ENCODE assay signal across 20 mouse cellular contexts in the genomic region with DNA sequence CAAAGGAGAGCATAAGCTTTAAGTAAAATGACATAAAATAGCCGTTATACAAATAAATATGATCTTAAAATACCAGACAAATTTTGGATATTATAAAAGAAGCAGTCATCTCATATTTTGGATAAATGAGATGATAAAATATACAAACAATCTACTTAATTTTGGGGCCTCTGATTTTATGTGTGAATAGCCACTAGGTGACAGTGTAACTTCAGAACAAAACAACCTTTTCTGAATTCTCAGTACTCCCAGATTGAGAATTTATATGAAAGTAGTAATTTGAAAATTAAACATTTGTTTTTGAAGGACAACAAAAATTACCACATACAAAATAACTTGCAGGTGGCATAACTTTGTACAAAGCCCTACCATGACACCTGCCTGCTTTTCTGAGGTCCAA.
DNase-seq lines count a peak whose midpoint lies in the region; ATAC-seq and TF ChIP-seq lines count a peak whose summit lies in the region.
"Had no signal": no experiment of that assay in that cellular context is flagged by ENCODE, and none has a peak within 500 bp of the region (broad histone marks: within the 10 kb centered on the region; RNA-seq: fewer than 3 reads in every experiment).

No protein-coding gene starts in this region.

- DNase-seq in forebrain, postnatal 0 days: peak; percentile 39
- no peak for DNase-seq in left cerebral cortex, adult 2 months (ENCODE audit: extremely low spot score in 1 of 2, low spot score in 2 of 2)
- no peak for DNase-seq in left cerebral cortex, adult 18-20 months (ENCODE audit: low spot score in 2 of 2)
- no peak for DNase-seq in stomach, postnatal 0 days (ENCODE audit: low spot score)
- DNase-seq in MN1 (ENCODE audit: low spot score): no peak
- DNase-seq: cerebellum, adult 11-12 months; cerebellum, postnatal 36 days; gastrocnemius, postnatal 36 days; heart, postnatal 14 days; kidney, adult 9 months; thymus, postnatal 4 days had no signal

- intact Hi-C loops in left cerebral cortex, adult 2 months (cut with DNase I): no loop called here

- peak; percentile 71 for TF ChIP-seq CTCF in forebrain, postnatal 0 days (IDR thresholded peaks at IDR 0.05; ENCODE audit: low read depth)
- TF ChIP-seq CTCF in left cerebral cortex, adult 2 months (IDR thresholded peaks at IDR 0.05): peak; percentile 66
- peak; percentile 20; the same call in 1 of the 2 replicates for TF ChIP-seq CTCF in E14TG2a.4 (conservative IDR thresholded peaks at IDR 0.05; ENCODE audit: low read length)
- peak; percentile 65 for TF ChIP-seq CTCF in stomach, postnatal 0 days (IDR thresholded peaks at IDR 0.05; ENCODE audit: low read depth)

- H3K4me3 ChIP-seq in forebrain, postnatal 0 days (ENCODE audit: low read depth, low read length): no peak overlapping the region
- H3K4me3 ChIP-seq in forebrain, embryonic 13.5 days: no peak overlapping the region
- no peak overlapping the region for H3K4me3 ChIP-seq in left cerebral cortex, adult 2 months
- no peak overlapping the region for H3K4me3 ChIP-seq in E14TG2a.4 (replicated peaks; ENCODE audit: low read length)
- no peak overlapping the region for H3K4me3 ChIP-seq in stomach, postnatal 0 days (ENCODE audit: low read depth, low read length)
- H3K4me3 ChIP-seq: embryonic facial prominence, embryonic 12.5 days; heart, embryonic 10.5 days; hindbrain, embryonic 15.5 days; liver, embryonic 12.5 days; lung, embryonic 15.5 days; megakaryocyte, embryonic 14.5 days; neural tube, embryonic 12.5 days had no signal

- H3K9me3 ChIP-seq in forebrain, postnatal 0 days (ENCODE audit: low read length): no peaks in the 10 kb centered on the region
- H3K9me3 ChIP-seq in forebrain, embryonic 13.5 days (replicated peaks): no peaks in the 10 kb centered on the region
- no peaks in the 10 kb centered on the region for H3K9me3 ChIP-seq in E14TG2a.4 (ENCODE audit: low read length)
- H3K9me3 ChIP-seq in stomach, postnatal 0 days (ENCODE audit: control insufficient read depth, low read length): no peaks in the 10 kb centered on the region
- H3K9me3 ChIP-seq: embryonic facial prominence, embryonic 12.5 days; heart, embryonic 10.5 days; hindbrain, embryonic 15.5 days; liver, embryonic 12.5 days; lung, embryonic 15.5 days; megakaryocyte, embryonic 14.5 days; neural tube, embryonic 12.5 days had no signal

- 89% methylated on average over 1 of the region's 1 CpGs for WGBS in forebrain, postnatal 0 days
- 87% methylated on average over 1 of the region's 1 CpGs for WGBS in forebrain, embryonic 13.5 days
- WGBS in stomach, postnatal 0 days: 78% methylated on average over 1 of the region's 1 CpGs

- H3K4me2 ChIP-seq in forebrain, postnatal 0 days (ENCODE audit: low read depth): no peak overlapping the region
- H3K4me2 ChIP-seq in forebrain, embryonic 13.5 days: no peak overlapping the region
- no peak overlapping the region for H3K4me2 ChIP-seq in stomach, postnatal 0 days (replicated peaks; ENCODE audit: low read depth)
- H3K4me2 ChIP-seq: embryonic facial prominence, embryonic 12.5 days; hindbrain, embryonic 15.5 days; liver, embryonic 12.5 days; lung, embryonic 15.5 days; neural tube, embryonic 12.5 days had no signal

- no peaks in the 10 kb centered on the region for H3K27me3 ChIP-seq in forebrain, postnatal 0 days (ENCODE audit: insufficient read depth, low read length)
- H3K27me3 ChIP-seq in forebrain, embryonic 13.5 days: no peaks in the 10 kb centered on the region
- H3K27me3 ChIP-seq in E14TG2a.4 (ENCODE audit: insufficient read depth, low read length): no peaks in the 10 kb centered on the region
- no peaks in the 10 kb centered on the region for H3K27me3 ChIP-seq in stomach, postnatal 0 days (ENCODE audit: control insufficient read depth, insufficient read depth, low read length)
- H3K27me3 ChIP-seq: embryonic facial prominence, embryonic 12.5 days; hindbrain, embryonic 15.5 days; liver, embryonic 12.5 days; lung, embryonic 15.5 days; megakaryocyte, embryonic 14.5 days; neural tube, embryonic 12.5 days had no signal

- H3K36me3 ChIP-seq in forebrain, postnatal 0 days (ENCODE audit: insufficient read depth): no peaks in the 10 kb centered on the region
- no peaks in the 10 kb centered on the region for H3K36me3 ChIP-seq in forebrain, embryonic 13.5 days (ENCODE audit: poor library complexity, severe bottlenecking)
- no peaks in the 10 kb centered on the region for H3K36me3 ChIP-seq in E14TG2a.4 (ENCODE audit: insufficient read depth, low read length)
- no peaks in the 10 kb centered on the region for H3K36me3 ChIP-seq in stomach, postnatal 0 days (ENCODE audit: control insufficient read depth, insufficient read depth, low read length)
- H3K36me3 ChIP-seq: embryonic facial prominence, embryonic 12.5 days; heart, embryonic 10.5 days; hindbrain, embryonic 15.5 days; liver, embryonic 12.5 days; lung, embryonic 15.5 days; neural tube, embryonic 12.5 days had no signal

- no peak for TF ChIP-seq EP300 in stomach, postnatal 0 days (optimal IDR thresholded peaks at IDR 0.05)

- H3K9ac ChIP-seq in forebrain, postnatal 0 days: no peak overlapping the region
- no peak overlapping the region for H3K9ac ChIP-seq in forebrain, embryonic 13.5 days
- H3K9ac ChIP-seq in stomach, postnatal 0 days (ENCODE audit: low read length): no peak overlapping the region
- H3K9ac ChIP-seq: embryonic facial prominence, embryonic 12.5 days; hindbrain, embryonic 15.5 days; liver, embryonic 12.5 days; lung, embryonic 15.5 days; neural tube, embryonic 12.5 days had no signal

- no peak for ATAC-seq in forebrain, postnatal 0 days
- no peak for ATAC-seq in forebrain, embryonic 13.5 days
- ATAC-seq in stomach, postnatal 0 days (ENCODE audit: low FRiP score, low TSS enrichment): no peak
- ATAC-seq: liver, embryonic 12.5 days had no signal

- H3K27ac ChIP-seq in forebrain, postnatal 0 days (ENCODE audit: low read depth, low read length): no peak overlapping the region
- H3K27ac ChIP-seq in forebrain, embryonic 13.5 days: no peak overlapping the region
- H3K27ac ChIP-seq in left cerebral cortex, adult 2 months: no peak overlapping the region
- H3K27ac ChIP-seq in stomach, postnatal 0 days (replicated peaks): no peak overlapping the region
- H3K27ac ChIP-seq: embryonic facial prominence, embryonic 12.5 days; heart, embryonic 10.5 days; hindbrain, embryonic 15.5 days; liver, embryonic 12.5 days; lung, embryonic 15.5 days; neural tube, embryonic 12.5 days had no signal

- H3K4me1 ChIP-seq in forebrain, postnatal 0 days (ENCODE audit: insufficient read depth): no peaks in the 10 kb centered on the region
- no peaks in the 10 kb centered on the region for H3K4me1 ChIP-seq in forebrain, embryonic 13.5 days
- no peaks in the 10 kb centered on the region for H3K4me1 ChIP-seq in E14TG2a.4 (replicated peaks; ENCODE audit: low read depth, low read length)
- H3K4me1 ChIP-seq in stomach, postnatal 0 days (replicated peaks; ENCODE audit: control insufficient read depth, insufficient read depth): no peaks in the 10 kb centered on the region
- H3K4me1 ChIP-seq: embryonic facial prominence, embryonic 12.5 days; heart, embryonic 10.5 days; hindbrain, embryonic 15.5 days; liver, embryonic 12.5 days; lung, embryonic 15.5 days; megakaryocyte, embryonic 14.5 days; neural tube, embryonic 12.5 days had no signal

Comparison
In these comparisons a context has a peak if more than half of its experiments do, and no peak if none do; other contexts are left out.
1. CTCF ChIP-seq: peak in every context shown above with its lines; median percentile 71 in forebrain, postnatal 0 days; 66 in left cerebral cortex, adult 2 months; 65 in stomach, postnatal 0 days; 20 in E14TG2a.4.